Mouse (Mus musculus): Measurements from ENCODE around the gene Col18a1.
A peak's percentile ranks its signal among the peaks of the same experiment; 100 is the strongest.

Col18a1 gene

DNA sequence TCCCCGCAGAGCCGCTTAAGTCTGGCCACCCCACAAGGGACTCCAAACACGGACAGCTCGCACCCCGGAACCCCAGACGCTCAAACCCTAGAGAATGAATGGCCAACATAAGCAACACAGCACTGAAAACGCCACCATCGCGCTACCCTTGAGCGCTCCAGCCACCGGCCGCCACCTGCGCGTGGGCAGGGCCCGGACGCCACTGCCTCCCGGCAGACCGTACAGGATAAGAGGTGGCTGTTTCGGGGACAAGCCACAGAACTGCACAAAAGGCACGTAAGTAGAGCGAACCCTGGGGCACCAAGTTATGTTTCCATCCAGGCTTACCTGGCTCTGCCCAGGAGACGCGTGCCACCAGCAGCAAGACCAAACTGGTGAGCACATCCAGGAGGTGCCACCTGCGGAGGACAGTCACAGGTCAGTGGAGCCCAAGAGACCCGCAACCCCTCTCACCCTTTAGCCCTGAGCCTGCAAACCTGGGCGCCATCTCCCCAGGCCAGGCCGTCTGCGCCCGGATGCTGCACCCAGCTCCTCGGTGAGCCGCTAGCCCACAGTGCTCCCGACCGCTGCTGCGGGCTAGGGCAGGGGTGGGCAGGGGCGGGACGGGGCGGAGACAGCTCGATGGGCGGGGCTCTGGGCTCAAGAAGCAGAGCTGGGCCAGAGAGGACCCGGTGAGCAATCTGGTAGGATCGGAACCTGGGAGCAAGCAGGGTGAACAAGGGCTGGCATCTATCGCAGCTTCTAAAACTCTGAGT, at the start of gene Col18a1:
Gene Col18a1, minus strand, starts transcription at position 586 of the 755 bp plus-strand sequence.
- DNase-seq (ENCODE audit: low spot score) = no peak

DNA sequence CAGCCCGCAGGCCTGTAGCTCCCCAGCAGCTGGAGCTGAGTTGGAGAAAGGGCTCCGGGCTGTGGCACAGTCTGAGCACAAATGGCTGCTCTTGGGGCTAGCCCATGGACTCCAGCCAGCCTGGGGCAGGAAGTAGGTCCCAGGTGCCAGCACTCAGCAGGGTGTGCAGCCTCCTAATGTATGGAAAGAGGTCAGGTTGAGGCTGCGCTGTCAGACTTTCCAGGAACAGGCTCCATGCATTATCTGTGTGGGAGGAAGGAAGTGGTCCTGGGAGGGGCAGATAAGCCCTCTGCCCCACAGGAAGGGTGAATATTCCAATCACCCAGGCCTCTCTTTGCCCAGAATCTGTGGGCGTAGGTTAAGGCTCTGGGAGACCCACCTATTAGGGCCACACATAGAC, 49.3 kb upstream of the Col18a1 start:
- no peak for DNase-seq (ENCODE audit: low spot score)

DNA sequence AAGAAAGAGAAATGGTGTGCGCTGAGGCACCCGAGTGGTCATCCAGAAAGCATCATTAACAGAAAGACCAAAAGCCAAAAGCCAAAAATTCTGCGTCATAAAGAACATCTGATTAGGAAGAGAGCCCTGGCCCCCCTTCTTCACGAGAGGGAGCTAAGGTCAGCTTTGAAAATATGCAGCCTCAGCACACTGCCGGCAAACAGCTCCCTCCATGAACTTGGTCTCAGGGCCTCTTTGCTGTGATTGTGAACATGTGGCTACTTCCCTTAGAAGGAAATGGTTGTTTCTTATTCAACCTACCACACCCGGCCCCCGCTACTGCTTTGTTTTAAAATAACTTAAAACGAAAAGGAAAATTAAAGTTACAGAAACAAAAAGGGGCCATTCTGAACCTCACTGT, 48.2 kb upstream of the Col18a1 start:
- DNase-seq (ENCODE audit: low spot score) = no peak

DNA sequence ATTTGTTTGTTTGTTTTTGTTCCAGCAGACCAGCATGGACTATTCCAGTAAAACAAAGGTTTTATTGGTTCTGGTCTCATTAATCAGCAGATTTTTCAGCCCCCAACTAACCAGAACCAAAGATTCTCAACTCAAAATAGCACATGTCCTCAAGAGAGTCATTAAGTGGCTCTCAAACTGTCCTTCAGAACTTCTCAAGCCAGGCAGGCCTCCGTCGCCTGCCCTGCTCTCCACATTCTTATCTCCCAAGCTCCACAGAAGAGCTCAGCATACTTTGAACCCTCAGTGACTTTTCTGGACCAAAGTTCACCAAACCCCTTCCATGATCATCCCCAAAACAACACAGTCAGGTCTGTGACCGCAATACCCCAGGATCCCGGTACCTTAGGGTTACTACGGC, 47.1 kb upstream of the Col18a1 start:
- no peak for DNase-seq (ENCODE audit: low spot score)

DNA sequence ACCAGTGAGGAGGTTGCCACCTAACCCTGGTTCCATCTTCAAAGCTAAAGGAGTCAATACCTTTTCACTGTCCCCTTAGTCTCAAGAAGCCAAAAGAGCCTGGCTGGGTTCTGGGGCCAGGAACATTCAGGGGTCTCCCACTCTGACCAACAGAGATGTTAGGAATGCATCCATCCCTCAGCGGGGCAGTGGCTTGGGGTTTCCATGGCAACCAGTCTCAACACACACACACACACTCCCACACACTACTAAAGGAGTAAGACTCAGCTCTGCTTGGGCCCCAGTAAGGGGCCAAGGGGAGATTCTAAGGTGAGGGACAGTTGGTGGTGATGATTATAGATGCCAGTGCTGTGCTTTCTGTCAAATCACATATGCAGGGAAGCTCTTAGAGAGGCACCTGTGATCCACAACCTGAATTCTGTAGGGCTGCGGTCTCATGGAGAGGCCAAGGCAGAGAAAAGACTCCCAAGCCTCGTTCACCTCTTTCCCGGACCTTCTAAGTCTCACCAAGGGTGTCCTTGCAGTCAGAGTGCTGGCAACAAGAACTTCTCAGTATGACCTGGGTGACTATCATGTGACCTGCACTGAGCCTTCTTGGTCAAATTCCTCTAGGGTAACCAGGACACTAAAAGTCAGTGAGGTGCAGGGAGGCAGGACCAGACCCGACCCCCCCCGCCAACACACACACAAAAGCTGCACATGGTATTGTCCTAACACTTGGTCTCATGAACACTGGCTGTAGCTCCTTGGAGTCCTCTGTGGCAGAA, 46.2 kb upstream of the Col18a1 start:
- DNase-seq (ENCODE audit: low spot score) = no peak

DNA sequence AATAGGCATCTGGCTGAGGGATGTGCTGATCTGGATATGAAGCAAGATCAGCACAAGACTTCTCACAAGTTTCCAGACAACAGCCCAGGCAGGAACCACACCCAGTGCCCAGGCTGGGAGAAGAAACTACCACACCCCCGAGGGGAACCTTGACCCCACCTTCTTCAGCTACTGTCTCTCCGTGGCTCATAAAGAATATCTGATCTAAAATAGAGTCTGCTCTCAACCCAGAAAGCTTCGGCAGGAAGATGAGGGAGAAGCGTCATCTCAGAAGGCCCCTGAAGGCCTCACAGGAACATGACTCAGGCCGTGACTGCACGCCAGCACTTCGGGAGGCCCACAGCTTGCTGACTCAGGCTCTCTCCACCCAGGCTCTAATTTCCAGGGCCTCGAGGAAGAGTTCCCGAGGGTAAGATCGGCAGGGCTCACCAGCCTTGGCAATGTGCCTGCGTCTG, 44.8 kb upstream of the Col18a1 start:
- no peak for DNase-seq (ENCODE audit: low spot score)

DNA sequence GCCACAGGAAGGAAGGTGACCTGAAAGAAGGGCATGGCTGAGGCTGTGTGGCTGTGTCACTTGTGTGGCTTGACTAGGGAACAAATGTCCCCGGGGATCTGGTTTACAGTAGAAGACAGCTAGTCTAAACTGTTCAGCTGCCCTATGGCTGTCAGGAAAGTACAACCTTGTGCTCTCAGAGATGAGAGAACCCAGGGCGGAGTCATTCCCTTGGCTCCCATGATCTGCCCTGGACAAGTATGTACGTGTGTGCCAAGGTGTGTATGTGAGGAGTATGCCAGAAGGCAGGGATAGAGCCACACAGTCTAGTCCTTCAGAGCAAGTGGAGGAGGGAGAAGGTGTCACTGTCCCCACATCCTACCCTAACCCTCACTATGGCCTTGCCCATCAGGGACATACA, 44.3 kb upstream of the Col18a1 start:
- no peak for DNase-seq (ENCODE audit: low spot score)

DNA sequence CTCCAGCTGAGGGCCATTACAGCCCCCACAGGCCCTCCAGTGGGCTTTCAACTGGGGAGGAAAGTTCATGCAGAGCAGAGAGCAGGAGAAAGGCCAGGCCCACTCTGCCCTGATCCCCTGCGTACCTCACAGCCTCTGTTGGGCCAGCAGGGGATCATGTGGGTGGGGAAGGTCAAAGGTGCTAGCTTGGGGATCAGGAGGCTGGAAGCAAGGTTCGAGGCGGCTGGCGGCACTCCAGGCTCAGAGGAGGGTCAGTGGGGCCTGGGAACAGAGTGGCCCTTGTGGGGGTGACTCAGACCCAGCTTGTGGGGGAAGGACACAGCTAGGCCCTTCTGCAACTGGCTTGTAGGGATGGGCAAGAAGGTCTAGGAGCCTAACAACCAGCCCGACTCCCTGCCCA, 42.9 kb upstream of the Col18a1 start:
- no peak for DNase-seq (ENCODE audit: low spot score)

DNA sequence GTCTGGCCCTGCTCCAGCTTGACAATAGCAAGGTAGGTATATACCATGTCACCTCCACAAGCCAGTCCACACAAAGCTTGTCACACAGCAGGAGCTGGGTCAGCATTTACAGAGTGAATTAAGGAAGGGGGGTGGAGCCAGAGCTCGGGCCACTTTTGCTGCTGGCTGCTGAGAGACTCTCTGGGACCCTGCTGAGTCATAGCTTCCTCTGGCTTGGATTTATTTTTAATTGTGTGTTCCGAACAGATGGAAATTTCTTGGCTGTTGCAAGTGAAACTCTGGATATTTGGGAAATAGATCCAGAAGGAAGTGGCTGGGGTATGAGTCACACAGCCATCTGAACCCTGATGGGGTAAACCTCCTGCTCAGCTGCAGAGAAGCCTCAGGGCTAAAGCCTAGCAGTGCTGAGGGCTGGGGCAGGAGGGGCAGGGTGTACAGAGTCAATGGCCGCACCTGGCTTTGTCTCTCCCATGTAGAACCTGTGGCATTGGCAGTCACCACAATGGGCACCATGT, 40.3 kb upstream of the Col18a1 start:
- peak; percentile 65 for DNase-seq (ENCODE audit: low spot score)

DNA sequence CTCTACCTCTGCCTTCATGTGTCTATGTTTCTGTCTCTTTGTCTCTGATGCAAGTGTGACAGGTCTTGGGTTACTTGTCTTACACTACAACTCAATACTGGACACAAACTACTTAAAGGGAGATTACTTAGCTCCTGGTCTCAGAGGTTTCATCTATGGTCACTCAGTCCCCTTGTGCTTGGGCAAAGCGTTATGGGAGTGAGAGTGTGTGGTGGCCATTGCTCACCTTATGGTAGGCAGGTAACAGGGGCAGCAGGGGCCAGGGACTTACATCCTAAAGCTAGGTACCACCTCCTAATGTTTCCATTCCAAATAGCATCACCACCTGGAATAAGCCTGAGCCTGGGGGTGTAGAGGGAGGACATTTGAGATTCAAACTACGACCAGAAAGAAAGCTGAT, 39.8 kb upstream of the Col18a1 start:
- DNase-seq (ENCODE audit: low spot score) = no peak

DNA sequence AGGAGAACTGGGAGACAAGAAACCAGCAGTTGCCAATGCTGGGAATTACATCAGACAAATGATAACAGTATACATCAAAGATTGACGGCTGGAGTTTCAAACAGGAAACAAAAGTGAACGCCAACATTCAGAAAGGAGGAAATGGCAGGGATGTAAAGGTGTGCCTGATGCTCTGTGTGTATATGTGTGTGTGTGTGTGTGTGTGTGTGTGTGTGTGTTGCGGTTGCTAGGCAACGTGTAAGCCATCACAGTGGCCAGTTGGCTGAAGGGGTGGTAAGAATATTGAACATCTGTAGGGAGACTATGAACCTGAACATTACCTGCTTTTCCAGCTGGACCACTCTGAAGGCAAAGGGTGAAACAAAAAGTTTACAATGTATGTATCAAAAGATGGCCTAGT, 37.6 kb upstream of the Col18a1 start:
- DNase-seq (ENCODE audit: low spot score) = no peak

DNA sequence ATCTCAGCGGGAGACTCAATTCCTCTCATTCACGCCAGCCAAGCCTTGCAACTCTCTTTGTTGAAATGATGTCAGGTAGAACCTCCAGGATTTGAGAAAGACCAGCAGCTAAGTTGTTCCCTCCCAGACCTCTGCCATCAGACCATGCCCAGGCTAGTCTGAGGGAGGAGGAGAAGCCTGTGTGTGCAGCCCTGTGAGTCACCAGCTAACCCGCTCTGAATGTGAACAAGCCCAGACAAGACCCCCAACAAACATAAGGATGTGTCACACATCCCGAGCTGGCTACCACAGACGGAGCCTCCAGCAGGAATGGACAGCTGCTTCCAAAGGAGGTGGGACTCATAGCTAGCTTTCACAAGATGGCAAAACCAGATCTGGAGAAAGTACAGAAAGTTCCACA, 35.6 kb upstream of the Col18a1 start:
- no peak for DNase-seq (ENCODE audit: low spot score)

DNA sequence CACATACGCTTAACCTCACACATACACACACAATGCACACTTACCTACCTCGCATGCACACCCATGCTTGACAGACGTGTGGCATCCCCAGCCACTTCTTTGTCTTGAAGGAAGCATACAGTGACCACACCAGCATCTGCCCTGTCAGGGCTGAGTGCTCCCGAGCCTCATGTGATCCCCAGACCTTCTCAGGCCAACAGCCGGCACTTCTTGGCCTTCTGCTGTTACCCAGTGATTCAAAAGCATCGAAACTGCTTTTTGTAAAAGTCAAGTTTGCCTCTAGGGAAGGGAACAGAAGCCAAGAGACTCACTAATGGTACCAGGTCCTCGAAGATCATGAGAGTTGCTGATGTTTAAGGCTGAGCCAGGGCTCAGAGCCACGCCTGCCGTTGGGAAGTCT, 33.9 kb upstream of the Col18a1 start:
- DNase-seq (ENCODE audit: low spot score) = no peak

DNA sequence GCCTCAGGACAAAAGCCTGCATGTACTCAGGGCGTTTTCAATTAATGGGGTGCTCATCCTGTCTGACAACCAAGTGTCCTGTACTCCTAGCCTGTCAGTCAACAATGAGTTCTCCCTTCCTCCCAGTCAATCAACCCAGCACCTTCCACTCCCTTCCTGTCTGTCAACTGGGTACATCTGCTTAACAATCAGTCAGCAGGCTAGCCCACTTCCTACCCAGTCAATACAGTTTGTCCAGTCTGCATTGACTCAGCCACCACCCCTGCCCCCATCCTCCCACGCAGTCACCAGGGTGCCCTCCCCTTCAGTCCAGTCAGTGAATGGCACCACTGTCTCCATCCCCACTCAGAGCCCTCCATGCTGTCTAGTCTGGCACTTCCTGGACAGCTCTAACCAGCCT, 32.9 kb upstream of the Col18a1 start:
- no peak for DNase-seq (ENCODE audit: low spot score)

DNA sequence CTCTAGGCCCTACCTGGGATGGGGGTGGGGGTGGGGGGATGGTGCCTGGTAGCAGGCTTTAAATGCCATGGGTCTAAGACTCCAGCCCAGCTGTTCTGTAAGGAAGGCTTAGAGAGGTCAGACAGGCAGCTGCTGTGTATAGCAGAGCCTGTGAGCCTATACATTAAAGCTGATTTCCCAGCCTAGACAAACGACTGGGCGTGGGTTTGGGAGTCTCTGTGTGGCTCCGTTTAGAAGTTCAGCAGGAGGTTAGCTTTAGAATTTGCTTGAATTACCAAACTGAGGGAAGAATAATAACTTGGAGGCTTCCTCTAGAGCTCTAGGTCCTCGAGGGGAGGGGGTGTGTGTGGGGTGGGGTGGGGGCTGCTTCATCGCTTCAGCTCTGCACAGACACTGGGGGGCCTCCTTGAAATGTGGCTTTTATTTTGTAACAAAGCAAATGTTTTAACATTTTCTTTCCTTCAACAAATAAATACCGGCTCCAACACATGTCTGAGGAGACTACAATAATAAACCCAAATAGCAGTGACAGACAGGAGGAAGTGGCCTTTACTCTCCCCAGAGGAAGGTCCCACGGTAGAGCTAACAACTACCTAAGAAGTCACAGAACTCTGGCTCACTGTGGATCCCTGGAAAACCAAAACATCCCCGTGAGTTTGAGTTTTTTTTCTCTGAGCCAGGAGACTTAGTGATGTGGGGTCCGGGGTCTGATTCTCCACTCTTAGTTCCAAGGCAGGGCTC, 31.3 kb upstream of the Col18a1 start:
- DNase-seq (ENCODE audit: low spot score) = no peak

DNA sequence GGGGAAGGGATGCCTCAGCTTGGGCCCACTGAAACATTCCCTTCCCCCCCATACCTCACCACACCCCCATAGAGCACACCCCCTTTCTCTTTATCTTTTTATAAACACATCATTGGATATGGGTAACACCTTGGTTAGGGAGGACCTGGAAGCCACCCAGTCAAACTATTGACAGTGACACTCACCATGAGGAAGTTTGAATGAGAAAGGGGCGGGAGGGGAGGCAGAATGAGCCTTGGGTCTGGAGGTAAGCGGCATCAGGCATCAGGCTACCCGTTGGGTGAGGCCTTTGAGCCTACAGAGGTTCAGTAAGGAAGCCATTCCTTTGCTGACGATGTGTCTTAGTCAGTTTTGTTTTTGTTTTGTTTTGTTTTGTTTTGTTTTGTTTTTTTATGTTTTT, 30.3 kb upstream of the Col18a1 start:
- DNase-seq (ENCODE audit: low spot score) = no peak

DNA sequence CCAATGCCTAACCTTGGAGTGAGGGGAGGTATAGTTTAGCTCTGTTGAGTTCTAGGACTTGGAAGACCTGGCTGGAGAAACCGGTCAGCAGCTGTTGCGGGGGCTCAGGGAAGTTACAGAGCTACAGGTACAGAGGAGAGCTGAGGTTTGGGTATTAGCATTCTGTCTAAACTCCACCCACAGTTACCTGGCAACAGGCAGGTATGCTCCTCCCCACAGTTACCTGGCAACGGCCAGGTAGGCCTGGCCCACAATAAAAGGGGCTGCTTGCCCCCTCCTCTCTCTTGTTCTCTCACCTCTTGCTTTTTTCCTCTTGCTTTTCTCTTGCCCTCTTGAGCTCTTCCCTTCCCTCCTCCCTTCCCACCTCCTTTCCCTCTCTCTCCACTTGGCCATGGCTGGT, 29.8 kb upstream of the Col18a1 start:
- DNase-seq (ENCODE audit: low spot score) = no peak

DNA sequence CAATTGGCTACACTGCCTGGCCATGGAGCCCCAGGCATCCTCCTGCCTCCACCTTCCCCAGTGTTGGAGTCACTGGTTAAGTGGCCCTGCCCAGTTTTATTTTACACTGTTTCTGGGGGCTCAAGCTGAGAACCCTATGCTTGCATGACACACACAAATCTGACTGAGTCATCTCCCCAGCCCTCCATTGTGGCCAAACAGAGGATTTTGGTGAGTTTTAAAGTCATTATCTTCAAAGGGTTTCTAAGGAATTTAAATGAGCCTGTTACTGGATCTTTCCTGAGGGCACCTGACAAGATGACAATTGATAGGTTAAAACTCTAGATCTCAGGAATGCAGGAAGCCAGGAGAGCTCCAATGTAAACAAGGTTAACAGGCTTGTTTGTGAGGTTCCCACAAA, 27.1 kb upstream of the Col18a1 start:
- no peak for DNase-seq (ENCODE audit: low spot score)

DNA sequence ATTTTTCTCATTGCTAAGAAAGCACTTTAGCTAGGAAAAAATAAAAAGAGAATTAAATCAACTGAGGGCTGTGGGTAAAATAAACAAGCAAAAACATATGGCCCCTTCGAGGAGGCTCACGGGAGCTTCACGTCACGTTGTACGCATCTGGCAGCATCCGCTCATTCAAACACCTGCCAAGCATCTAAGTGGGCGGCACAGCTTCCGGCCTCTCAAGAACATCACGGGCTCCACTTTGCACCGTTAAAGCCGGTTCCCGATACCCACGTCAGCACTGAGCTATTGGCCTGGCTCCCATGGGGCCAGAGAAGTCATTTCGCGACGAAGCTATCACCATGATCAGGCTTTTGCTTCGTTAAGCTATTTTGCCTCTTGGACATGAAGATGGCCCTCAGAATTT, 26.4 kb upstream of the Col18a1 start:
- no peak for DNase-seq (ENCODE audit: low spot score)

DNA sequence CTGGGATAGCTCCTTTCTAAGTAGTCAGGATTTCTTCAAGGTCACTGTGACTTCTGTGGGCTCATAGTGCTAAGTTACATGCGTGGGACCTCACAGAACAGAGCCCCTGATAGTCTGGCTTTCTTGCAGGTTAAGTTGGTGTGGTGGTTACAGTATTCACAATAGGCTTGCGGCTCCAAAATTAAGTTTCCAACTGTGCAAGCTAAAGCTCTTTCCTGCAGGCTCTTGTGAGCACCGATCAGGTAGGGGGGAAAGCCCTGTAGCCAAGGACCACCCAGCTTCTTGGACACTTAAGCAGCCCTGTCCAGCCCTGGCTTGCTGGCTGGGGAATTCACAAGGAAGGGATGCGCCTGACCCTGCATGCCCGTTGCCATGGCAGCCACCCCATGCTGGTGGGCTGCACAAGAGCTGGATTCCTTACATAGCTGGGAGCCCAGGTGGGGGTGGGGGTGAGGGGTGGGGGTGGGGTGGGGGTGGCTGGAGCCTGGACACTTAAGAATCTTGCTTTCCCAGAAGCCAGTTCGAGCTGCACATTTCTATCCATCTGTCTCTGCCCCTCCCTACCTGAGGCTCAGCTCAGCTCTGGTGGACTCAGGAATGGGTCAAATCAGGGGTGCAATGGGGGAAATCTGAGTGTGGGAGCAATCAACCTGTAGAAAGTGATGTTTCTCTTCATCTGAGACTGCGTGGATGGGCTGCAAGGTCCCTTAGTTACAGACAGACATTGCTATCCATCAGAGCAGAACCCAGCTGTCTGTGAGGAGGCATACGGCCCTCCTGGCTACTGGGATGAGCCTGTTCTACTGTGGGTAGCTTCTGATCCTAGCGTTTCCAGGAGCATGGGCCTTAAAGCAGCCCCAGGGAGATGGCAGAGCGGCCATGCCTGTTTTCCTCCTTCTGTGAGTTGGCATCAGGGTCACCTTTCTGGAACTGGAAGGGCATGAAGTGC, 24.9 kb upstream of the Col18a1 start:
- no peak for DNase-seq (ENCODE audit: low spot score)

DNA sequence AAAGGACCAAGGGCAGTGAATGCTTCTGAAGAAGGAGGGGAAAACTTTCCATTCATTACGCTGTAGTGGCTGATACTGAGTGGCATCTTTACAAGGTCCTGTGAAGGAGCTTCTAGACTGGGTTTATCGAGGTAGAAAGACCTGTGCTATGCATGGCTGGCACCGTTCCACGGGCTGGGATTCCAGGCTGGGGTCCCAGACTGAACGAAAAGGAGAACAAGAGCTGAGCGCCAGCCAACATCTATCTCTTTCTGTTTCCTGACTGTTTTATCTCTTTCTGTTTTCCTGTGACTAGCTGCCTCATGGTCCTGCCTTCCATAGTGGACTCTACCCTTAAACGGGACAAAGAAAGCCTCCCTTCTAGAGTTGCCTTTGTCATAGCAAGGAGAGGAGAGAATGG, 21.1 kb upstream of the Col18a1 start:
- no peak for DNase-seq (ENCODE audit: low spot score)

Measured in left cerebral cortex, adult 11 months (tissue).